Mouse (Mus musculus) liver, embryonic 12.5 days (tissue): ENCODE results near the gene Nkx2-5. TPM values are rescaled to one million over a fixed set of nuclear protein-coding genes. Genes with fewer than 3 reads are reported as not detected.

Experiments
- ATAC-seq: fragments of 200-750 bp; cut with Nextera tagmentation; 2 replicates; pipeline ENCODE4 v1.8.0; 2017; ENCODE audit warnings: moderate number of reproducible peaks, mild to moderate bottlenecking, moderate library complexity
- H3K27ac ChIP-seq: fragments of 300-500 bp; sonication (generic); 2 replicates; pipeline ENCODE4 v1.5.1; 2016; ENCODE audit warnings: mild to moderate bottlenecking
- H3K27me3 ChIP-seq: fragments of 300-500 bp; sonication (generic); replicated peaks from 2 replicates; pipeline ENCODE4 v1.6.1; 2016; ENCODE audit warnings: mild to moderate bottlenecking, moderate library complexity
- H3K36me3 ChIP-seq: fragments of 300-500 bp; sonication (generic); 2 replicates; pipeline ENCODE4 v1.6.1; 2016; ENCODE audit warnings: mild to moderate bottlenecking, moderate library complexity
- H3K4me1 ChIP-seq: fragments of 300-500 bp; sonication (generic); 2 replicates; pipeline ENCODE4 v1.6.1; 2016
- H3K4me2 ChIP-seq: fragments of 300-500 bp; sonication (generic); 2 replicates; pipeline ENCODE4 v1.6.1; 2016; ENCODE audit warnings: mild to moderate bottlenecking, moderate library complexity
- H3K4me3 ChIP-seq: fragments of 300-500 bp; sonication (generic); 2 replicates; pipeline ENCODE4 v1.5.1; 2016; ENCODE audit warnings: mild to moderate bottlenecking, moderate library complexity
- H3K9ac ChIP-seq: fragments of 300-500 bp; sonication (generic); 2 replicates; pipeline ENCODE4 v1.6.1; 2016; ENCODE audit warnings: mild to moderate bottlenecking, moderate library complexity
- H3K9me3 ChIP-seq: fragments of 300-500 bp; sonication (generic); replicated peaks from 2 replicates; pipeline ENCODE4 v1.6.1; 2016; ENCODE audit warnings: mild to moderate bottlenecking, moderate library complexity
- WGBS: fragments of 180-500 bp; shearing (Covaris S2); methylation state at CpG from one replicate; pipeline ENCODE4 v1.1.7; 2016; ENCODE audit not compliant: insufficient replicate concordance; 5-methylcytosine and 5-hydroxymethylcytosine counted together
- polyA plus RNA-seq: library from polyadenylated mRNA; unstranded; fragments of >200 nt; fragmentation: Nextera tagmentation; extraction: Ambion mirVana; gene quantifications from 2 replicates; pipeline ENCODE4 v1.2.1, GENCODE M21; 2016

Nkx2-5 gene
- polyA plus RNA-seq, 1 experiment from 2014 or later: 0.13 TPM

GRCm38 (mm10) chr17:26792096-26792495 is 52.7 kb downstream of the Nkx2-5 start:
- Histone ChIP-seq H3K27ac (no peak overlapping the region), H3K4me3 (no peak overlapping the region), H3K4me1 (no peaks in the 10 kb centered on the region), H3K27me3 (peaks cover 4% of the 10 kb centered on the region; the same call in 1 of the 2 replicates), H3K36me3 (peaks cover 60% of the 10 kb centered on the region), H3K4me2 (no peak overlapping the region), H3K9me3 (no peaks in the 10 kb centered on the region), H3K9ac (no peak overlapping the region)
- no peak for ATAC-seq
- 85% methylated on average over 15 of the region's 15 CpGs for WGBS

GRCm38 (mm10) chr17:26791580-26791979 is 53.2 kb downstream of the Nkx2-5 start:
- H3K4me3 ChIP-seq: no peak overlapping the region
- H3K9ac ChIP-seq: no peak overlapping the region
- peaks cover 4% of the 10 kb centered on the region; the same call in 1 of the 2 replicates for H3K27me3 ChIP-seq
- 69% methylated on average over 7 of the region's 7 CpGs for WGBS
- ATAC-seq: no peak
- peaks cover under 1% of the 10 kb centered on the region; the same call in 1 of the 2 replicates for H3K4me1 ChIP-seq
- no peaks in the 10 kb centered on the region for H3K9me3 ChIP-seq
- peaks cover 65% of the 10 kb centered on the region for H3K36me3 ChIP-seq
- no peak overlapping the region for H3K4me2 ChIP-seq
- H3K27ac ChIP-seq: no peak overlapping the region

- H3K4me3 ChIP-seq: no peak overlapping the region
- H3K4me2 ChIP-seq: no peak overlapping the region
- no peak for ATAC-seq
- no peak overlapping the region for H3K9ac ChIP-seq
- H3K27ac ChIP-seq: no peak overlapping the region
- no peaks in the 10 kb centered on the region for H3K9me3 ChIP-seq
- no peaks in the 10 kb centered on the region for H3K27me3 ChIP-seq
- peaks cover 72% of the 10 kb centered on the region for H3K36me3 ChIP-seq
- peaks cover 5% of the 10 kb centered on the region; the same call in 1 of the 2 replicates for H3K4me1 ChIP-seq
- 79% methylated on average over 11 of the region's 11 CpGs for WGBS
These were observed 54.3 kb downstream of the Nkx2-5 start for GRCm38 (mm10) chr17:26790269-26791214.

GRCm38 (mm10) chr17:26789460-26790268 is 55.1 kb downstream of the Nkx2-5 start:
- peaks cover 81% of the 10 kb centered on the region for H3K36me3 ChIP-seq
- ATAC-seq: no peak
- H3K27ac ChIP-seq: no peak overlapping the region
- H3K9me3 ChIP-seq: no peaks in the 10 kb centered on the region
- H3K4me2 ChIP-seq: no peak overlapping the region
- H3K9ac ChIP-seq: no peak overlapping the region
- 86% methylated on average over 8 of the region's 8 CpGs for whole genome bisulfite sequencing
- H3K4me1 ChIP-seq: peaks cover 11% of the 10 kb centered on the region
- no peak overlapping the region for H3K4me3 ChIP-seq
- no peaks in the 10 kb centered on the region for H3K27me3 ChIP-seq

GRCm38 (mm10) chr17:26788986-26789385 is 55.8 kb downstream of the Nkx2-5 start:
- no peak for ATAC-seq
- Histone ChIP-seq H3K9ac (no peak overlapping the region), H3K27me3 (no peaks in the 10 kb centered on the region), H3K4me2 (no peak overlapping the region), H3K36me3 (peaks cover 88% of the 10 kb centered on the region), H3K4me3 (no peak overlapping the region), H3K27ac (no peak overlapping the region), H3K4me1 (peaks cover 18% of the 10 kb centered on the region), H3K9me3 (no peaks in the 10 kb centered on the region)
- 84% methylated on average over 8 of the region's 8 CpGs for WGBS

Other genes with a start within 250 kb of the Nkx2-5 start
- gene Atp6v0e, start 181.8 kb downstream of the Nkx2-5 start, polyA plus RNA-seq: 177 and 179 TPM in 2 replicates
- 1.7 and 2.1 TPM in 2 replicates for gene Crebrf, start 129.4 kb downstream of the Nkx2-5 start, polyA plus RNA-seq
- gene Bnip1, start 63.9 kb downstream of the Nkx2-5 start, polyA plus RNA-seq: 28.3 and 31.0 TPM in 2 replicates
- gene Kifc5b, start 72.1 kb upstream of the Nkx2-5 start, polyA plus RNA-seq: 6.6 and 8.1 TPM in 2 replicates
- 2.7 TPM in 2 replicates for gene Phf1, start 88.0 kb upstream of the Nkx2-5 start, polyA plus RNA-seq
- 119 and 129 TPM in 2 replicates for gene Cuta, start 94.6 kb upstream of the Nkx2-5 start, polyA plus RNA-seq
- gene Syngap1, start 96.2 kb upstream of the Nkx2-5 start, polyA plus RNA-seq: 0.29 and 0.36 TPM in 2 replicates
- gene Zbtb9, start 128.2 kb upstream of the Nkx2-5 start, polyA plus RNA-seq: 8.9 and 9.2 TPM in 2 replicates
- 2.7 and 3.2 TPM in 2 replicates for gene Bak1, start 184.0 kb upstream of the Nkx2-5 start, polyA plus RNA-seq
- gene Itpr3, start 212.3 kb upstream of the Nkx2-5 start, polyA plus RNA-seq: 1.2 and 1.3 TPM in 2 replicates